Mouse (Mus musculus) forebrain, embryonic 12.5 days (tissue): ENCODE results near the gene Adk. TPM values are rescaled to one million over a fixed set of nuclear protein-coding genes. Genes with fewer than 3 reads are reported as not detected.
"Not testable (repeated sequence)": the region's sequence is repeated elsewhere in the genome, so short reads cannot be mapped to it uniquely, and the experiment has no call there.

Source experiments
- ATAC-seq: fragments of 200-750 bp; cut with Nextera tagmentation; 2 replicates; pipeline ENCODE4 v1.8.0; 2017; ENCODE audit warnings: moderate TSS enrichment; ENCODE audit not compliant: low FRiP score
- H3K27ac ChIP-seq: fragments of 300-500 bp; sonication (generic); 2 replicates; pipeline ENCODE4 v1.5.1; 2016; ENCODE audit warnings: mild to moderate bottlenecking
- H3K27me3 ChIP-seq: fragments of 300-500 bp; sonication (generic); 2 replicates; pipeline ENCODE4 v1.6.1; 2016; ENCODE audit warnings: mild to moderate bottlenecking
- H3K36me3 ChIP-seq: fragments of 300-500 bp; sonication (generic); replicated peaks from 2 replicates; pipeline ENCODE4 v1.6.1; 2016; ENCODE audit warnings: mild to moderate bottlenecking
- H3K4me1 ChIP-seq: fragments of 300-500 bp; sonication (generic); 2 replicates; pipeline ENCODE4 v1.6.1; 2016
- H3K4me2 ChIP-seq: fragments of 300-500 bp; sonication (generic); 2 replicates; pipeline ENCODE4 v1.6.1; 2016; ENCODE audit warnings: mild to moderate bottlenecking, moderate library complexity
- H3K4me3 ChIP-seq: fragments of 300-500 bp; sonication (generic); replicated peaks from 2 replicates; pipeline ENCODE4 v1.5.1; 2016; ENCODE audit warnings: mild to moderate bottlenecking
- H3K9ac ChIP-seq: fragments of 300-500 bp; sonication (generic); 2 replicates; pipeline ENCODE4 v1.6.1; 2016; ENCODE audit warnings: mild to moderate bottlenecking
- H3K9me3 ChIP-seq: fragments of 300-500 bp; sonication (generic); 2 replicates; pipeline ENCODE4 v1.6.1; 2016
- WGBS: fragments of 180-500 bp; shearing (Covaris S2); methylation state at CpG from one replicate; pipeline ENCODE4 v1.1.7; 2016; 5-methylcytosine and 5-hydroxymethylcytosine counted together
- polyA plus RNA-seq: library from polyadenylated mRNA; unstranded; fragments of >200 nt; fragmentation: Nextera tagmentation; extraction: Ambion mirVana; gene quantifications from 2 replicates; pipeline ENCODE4 v1.2.1, GENCODE M21; 2016

Gene Adk
- polyA plus RNA-seq, 1 experiment from 2014 or later, result 117 TPM

DNA sequence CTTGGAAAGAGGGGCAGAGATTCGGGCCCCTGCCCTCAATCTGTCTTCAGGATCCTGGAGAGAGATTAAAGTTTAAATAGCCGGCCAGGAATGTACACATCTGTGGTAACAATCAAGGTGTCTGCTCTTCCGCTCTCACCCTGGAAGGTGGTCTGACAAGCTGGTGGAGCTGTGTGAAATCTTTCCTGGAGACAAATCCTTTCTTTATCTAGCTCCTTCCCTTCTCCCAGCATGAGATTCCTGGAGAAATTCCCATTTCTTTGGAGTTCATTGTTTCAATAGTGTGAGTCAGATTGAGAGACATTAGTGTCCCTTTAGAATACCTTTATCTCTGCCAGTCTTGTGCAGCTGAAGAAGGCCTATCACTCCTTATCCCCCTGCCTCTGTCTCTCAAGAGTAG, 36.4 kb downstream of the Adk start:
- Histone ChIP-seq H3K4me1 (no peaks in the 10 kb centered on the region; the same call in 1 of the 2 replicates), H3K27ac (no peak overlapping the region), H3K4me3 (no peak overlapping the region), H3K4me2 (no peak overlapping the region), H3K27me3 (no peaks in the 10 kb centered on the region), H3K36me3 (peaks cover 7% of the 10 kb centered on the region), H3K9me3 (no peaks in the 10 kb centered on the region), H3K9ac (no peak overlapping the region)
- no peak for ATAC-seq
- 41% methylated on average over 3 of the region's 3 CpGs for WGBS

DNA sequence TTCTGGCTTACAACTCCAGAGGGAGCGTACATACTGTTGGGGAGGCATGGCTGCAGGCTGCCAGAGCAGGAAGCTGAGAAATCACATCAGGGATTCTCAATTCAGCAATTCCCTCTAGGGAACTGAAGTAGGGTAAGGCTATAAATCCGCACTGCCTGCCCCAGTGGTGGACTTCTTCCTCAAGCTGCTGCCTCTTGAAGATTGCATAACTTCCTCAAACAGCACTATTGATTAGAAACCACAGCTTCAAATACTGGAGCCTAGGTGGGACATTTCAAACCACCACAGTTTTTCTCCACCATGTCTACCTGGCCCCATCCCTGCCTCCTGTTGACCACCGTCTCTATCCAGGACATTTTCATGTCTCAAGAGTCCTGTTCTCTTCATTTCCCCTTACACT, 38.0 kb downstream of the Adk start:
- H3K9ac ChIP-seq, result no peak overlapping the region
- no peaks in the 10 kb centered on the region; the same call in 1 of the 2 replicates for H3K4me1 ChIP-seq
- no peak for ATAC-seq
- H3K36me3 ChIP-seq, result peaks cover 7% of the 10 kb centered on the region
- no peak overlapping the region for H3K4me2 ChIP-seq
- no peaks in the 10 kb centered on the region for H3K9me3 ChIP-seq
- H3K27me3 ChIP-seq, result no peaks in the 10 kb centered on the region
- H3K4me3 ChIP-seq, result no peak overlapping the region
- H3K27ac ChIP-seq, result no peak overlapping the region
- 90% methylated on average over 3 of the region's 3 CpGs for WGBS

DNA sequence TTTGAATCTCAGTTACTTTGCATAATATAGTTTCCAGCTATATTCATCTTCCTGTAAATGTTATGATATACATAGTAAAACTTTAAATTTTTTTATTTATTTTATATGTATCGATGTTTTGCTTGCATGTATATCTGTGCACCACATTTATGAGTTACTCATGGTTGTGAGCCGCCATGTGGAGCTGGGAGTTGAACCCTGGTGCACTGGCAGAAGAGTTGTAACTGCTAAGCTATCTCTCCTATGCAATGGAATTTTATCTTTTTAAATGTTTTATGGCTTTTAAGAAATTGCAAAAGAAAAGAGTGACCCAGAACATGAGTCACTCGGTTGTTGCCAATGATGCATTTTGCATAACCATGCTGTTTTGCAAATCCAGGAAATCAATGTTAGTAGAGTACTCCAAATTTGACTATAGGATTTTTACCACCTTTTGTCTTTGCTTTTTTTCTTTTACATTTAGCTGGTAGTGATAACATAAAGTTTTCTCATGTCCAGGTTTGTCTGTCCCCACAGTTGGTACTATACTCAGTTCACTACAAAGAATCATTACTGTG, 38.6 kb downstream of the Adk start:
- Histone ChIP-seq H3K4me3 (no peak overlapping the region), H3K27ac (no peak overlapping the region), H3K4me2 (no peak overlapping the region), H3K9me3 (no peaks in the 10 kb centered on the region), H3K4me1 (no peaks in the 10 kb centered on the region; the same call in 1 of the 2 replicates), H3K9ac (no peak overlapping the region), H3K27me3 (no peaks in the 10 kb centered on the region), H3K36me3 (peaks cover 7% of the 10 kb centered on the region)
- no peak for ATAC-seq
- WGBS, result 97% methylated on average over 3 of the region's 3 CpGs

GRCm38 (mm10) chr14:21094161-21094560, 41.8 kb downstream of the Adk start:
- not testable (repeated sequence) for H3K4me3 ChIP-seq, H3K9ac ChIP-seq, H3K9me3 ChIP-seq, H3K36me3 ChIP-seq, H3K27ac ChIP-seq, ATAC-seq, H3K4me1 ChIP-seq, H3K4me2 ChIP-seq, H3K27me3 ChIP-seq

DNA sequence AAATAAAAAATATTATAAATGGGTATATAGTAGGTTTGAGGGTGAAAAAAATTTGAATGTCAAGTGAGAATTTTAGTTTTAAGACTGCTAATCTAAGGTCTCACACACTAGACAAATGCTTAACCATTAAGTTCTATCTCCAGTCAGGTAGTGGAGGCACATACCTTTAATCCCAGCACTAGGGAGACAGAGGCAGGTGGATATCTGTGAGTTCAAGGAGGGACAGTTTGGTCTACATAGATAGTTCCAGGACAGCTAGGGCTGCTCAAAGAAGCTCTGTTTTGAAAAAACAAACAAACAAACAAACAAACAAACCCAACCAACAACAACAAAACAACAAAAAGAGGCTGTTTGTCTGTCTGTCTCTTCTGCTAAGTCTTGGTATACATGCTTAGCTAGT, 43.9 kb downstream of the Adk start:
- Histone ChIP-seq H3K4me1 (no peaks in the 10 kb centered on the region), H3K4me3 (no peak overlapping the region), H3K27me3 (no peaks in the 10 kb centered on the region), H3K4me2 (no peak overlapping the region), H3K9ac (no peak overlapping the region), H3K36me3 (peaks cover 7% of the 10 kb centered on the region), H3K9me3 (no peaks in the 10 kb centered on the region), H3K27ac (no peak overlapping the region)
- ATAC-seq, result no peak

- no peak for ATAC-seq
- peaks cover 4% of the 10 kb centered on the region for H3K4me1 ChIP-seq
- H3K36me3 ChIP-seq, result peaks cover 7% of the 10 kb centered on the region
- no peaks in the 10 kb centered on the region for H3K27me3 ChIP-seq
- H3K27ac ChIP-seq, result no peak overlapping the region
- H3K4me3 ChIP-seq, result no peak overlapping the region
- no peaks in the 10 kb centered on the region for H3K9me3 ChIP-seq
- no peak overlapping the region for H3K9ac ChIP-seq
- no peak overlapping the region for H3K4me2 ChIP-seq
- WGBS, result 88% methylated on average over 4 of the region's 4 CpGs
Observed at GRCm38 (mm10) chr14:21096689-21097088, 44.3 kb downstream of the Adk start.

DNA sequence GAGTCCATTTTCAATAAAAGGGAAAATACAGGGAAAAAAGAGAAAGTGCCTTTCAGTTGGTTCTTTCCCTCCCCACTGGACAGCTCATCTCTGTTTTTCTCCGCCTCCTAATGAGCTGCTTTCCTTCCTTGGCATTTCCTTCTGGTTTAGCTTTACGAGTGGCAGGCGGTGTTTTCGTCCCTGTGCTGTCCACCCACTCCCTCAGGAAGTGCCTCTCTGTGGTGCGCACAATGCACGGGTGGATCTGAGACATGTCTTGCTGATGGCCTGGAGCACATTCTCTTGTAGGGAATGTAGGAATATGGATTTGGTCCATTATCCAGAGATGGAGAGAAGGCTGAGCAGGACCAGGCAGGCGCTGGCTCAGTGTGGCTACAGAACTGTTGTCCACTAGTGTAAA, 47.0 kb downstream of the Adk start:
- H3K4me1 ChIP-seq, result peaks cover 5% of the 10 kb centered on the region
- WGBS, result 77% methylated on average over 7 of the region's 7 CpGs
- no peak overlapping the region for H3K4me3 ChIP-seq
- no peaks in the 10 kb centered on the region for H3K27me3 ChIP-seq
- H3K4me2 ChIP-seq, result no peak overlapping the region
- H3K36me3 ChIP-seq, result no peaks in the 10 kb centered on the region
- H3K9me3 ChIP-seq, result no peaks in the 10 kb centered on the region
- H3K27ac ChIP-seq, result no peak overlapping the region
- ATAC-seq, result no peak
- H3K9ac ChIP-seq, result no peak overlapping the region

GRCm38 (mm10) chr14:21100876-21101275, 48.5 kb downstream of the Adk start:
- ATAC-seq, result no peak
- 81% methylated on average over 2 of the region's 2 CpGs for WGBS
- no peak overlapping the region for H3K4me3 ChIP-seq

GRCm38 (mm10) chr14:21101562-21101961, 49.2 kb downstream of the Adk start:
- 64% methylated on average over 7 of the region's 7 CpGs for WGBS
- no peak overlapping the region for H3K9ac ChIP-seq
- H3K27ac ChIP-seq, result no peak overlapping the region
- peaks cover 5% of the 10 kb centered on the region for H3K4me1 ChIP-seq
- ATAC-seq, result no peak
- H3K27me3 ChIP-seq, result no peaks in the 10 kb centered on the region
- H3K9me3 ChIP-seq, result no peaks in the 10 kb centered on the region
- H3K36me3 ChIP-seq, result no peaks in the 10 kb centered on the region
- H3K4me2 ChIP-seq, result no peak overlapping the region
- H3K4me3 ChIP-seq, result no peak overlapping the region

More at GRCm38 (mm10) chr14:21100876-21101275, 48.5 kb downstream of the Adk start:
- H3K4me1 ChIP-seq, result peaks cover 5% of the 10 kb centered on the region
- H3K36me3 ChIP-seq, result no peaks in the 10 kb centered on the region
- no peak overlapping the region for H3K9ac ChIP-seq
- H3K27ac ChIP-seq, result no peak overlapping the region
- no peaks in the 10 kb centered on the region for H3K9me3 ChIP-seq
- H3K27me3 ChIP-seq, result no peaks in the 10 kb centered on the region
- no peak overlapping the region for H3K4me2 ChIP-seq

DNA sequence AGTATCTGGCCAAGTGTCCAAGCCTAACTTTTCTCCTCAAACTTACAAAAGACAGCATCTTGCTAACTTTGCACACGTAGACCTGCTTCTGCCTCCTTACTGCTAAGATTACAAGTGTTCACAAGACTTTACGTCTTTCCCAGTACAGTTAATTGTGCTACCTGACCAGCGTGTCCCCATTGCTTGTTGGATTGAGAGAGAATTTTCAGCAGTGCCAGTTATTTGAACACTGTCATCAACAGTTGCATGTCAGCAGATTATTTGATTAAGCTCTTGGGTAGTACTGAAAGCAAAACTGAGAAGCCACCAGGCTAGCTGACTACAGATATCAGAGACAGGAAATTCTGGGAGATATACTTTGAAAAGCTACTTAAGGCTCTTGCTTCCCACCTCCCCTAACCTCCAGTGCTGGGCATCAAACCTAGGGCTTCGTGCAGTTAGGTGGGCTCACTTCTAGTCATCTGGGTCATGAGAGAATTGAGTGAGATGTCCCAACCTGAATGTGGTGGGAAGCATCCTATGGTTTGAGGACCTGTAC, 50.4 kb downstream of the Adk start:
- Histone ChIP-seq H3K27me3 (no peaks in the 10 kb centered on the region), H3K36me3 (no peaks in the 10 kb centered on the region), H3K27ac (no peak overlapping the region), H3K4me1 (peaks cover 5% of the 10 kb centered on the region), H3K4me3 (no peak overlapping the region), H3K9ac (no peak overlapping the region), H3K9me3 (no peaks in the 10 kb centered on the region), H3K4me2 (no peak overlapping the region)
- 95% methylated on average over 4 of the region's 4 CpGs for WGBS
- no peak for ATAC-seq

- H3K9me3 ChIP-seq, result no peaks in the 10 kb centered on the region
- no peak overlapping the region for H3K27ac ChIP-seq
- no peaks in the 10 kb centered on the region for H3K27me3 ChIP-seq
- H3K4me1 ChIP-seq, result peaks cover 5% of the 10 kb centered on the region
- H3K36me3 ChIP-seq, result no peaks in the 10 kb centered on the region
- ATAC-seq, result no peak
- no peak overlapping the region for H3K9ac ChIP-seq
- no peak overlapping the region for H3K4me2 ChIP-seq
- H3K4me3 ChIP-seq, result no peak overlapping the region
Observed at GRCm38 (mm10) chr14:21105049-21105448, 52.7 kb downstream of the Adk start.

DNA sequence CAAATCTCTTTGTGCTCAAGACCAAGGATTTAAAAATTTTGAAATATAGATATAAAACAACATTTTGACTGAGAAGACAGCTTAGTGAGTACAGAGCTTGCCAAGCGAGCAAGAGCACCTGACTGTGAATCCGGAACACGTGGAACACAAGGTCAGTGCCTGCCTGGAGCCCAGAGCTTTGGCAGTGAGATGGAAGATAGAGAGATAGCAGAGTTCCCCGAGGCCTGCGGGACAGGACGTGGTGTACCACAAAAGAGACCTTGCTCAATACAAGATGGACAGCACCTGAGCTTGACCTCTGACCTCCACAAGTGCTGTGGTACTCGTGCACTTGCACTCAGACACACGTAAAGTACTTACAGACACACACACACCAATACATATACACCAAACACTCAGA, 54.2 kb downstream of the Adk start:
- ATAC-seq, result no peak
- 89% methylated on average over 8 of the region's 8 CpGs for WGBS
- H3K9me3 ChIP-seq, result no peaks in the 10 kb centered on the region

GRCm38 (mm10) chr14:21107551-21107950, 55.2 kb downstream of the Adk start:
- WGBS, result 75% methylated on average over 3 of the region's 3 CpGs
- H3K9ac ChIP-seq, result no peak overlapping the region
- H3K9me3 ChIP-seq, result no peaks in the 10 kb centered on the region
- H3K27me3 ChIP-seq, result no peaks in the 10 kb centered on the region
- no peak for ATAC-seq
- no peak overlapping the region for H3K27ac ChIP-seq
- no peaks in the 10 kb centered on the region for H3K4me1 ChIP-seq
- no peak overlapping the region for H3K4me3 ChIP-seq
- H3K36me3 ChIP-seq, result no peaks in the 10 kb centered on the region
- H3K4me2 ChIP-seq, result no peak overlapping the region

More for the DNA sequence above, 54.2 kb downstream of the Adk start:
- H3K9ac ChIP-seq, result no peak overlapping the region
- H3K4me1 ChIP-seq, result peaks cover 2% of the 10 kb centered on the region; the same call in 1 of the 2 replicates
- no peaks in the 10 kb centered on the region for H3K27me3 ChIP-seq
- no peak overlapping the region for H3K4me2 ChIP-seq
- no peaks in the 10 kb centered on the region for H3K36me3 ChIP-seq
- H3K4me3 ChIP-seq, result no peak overlapping the region
- H3K27ac ChIP-seq, result no peak overlapping the region
